Mouse (Mus musculus): ENCODE measurements around the gene Lzic. TPM values are rescaled to one million over a fixed set of nuclear protein-coding genes. Genes with fewer than 3 reads are reported as not detected.

Gene Lzic
- polyA plus RNA-seq, 1 experiment from 2014 or later, result 47.1 TPM

DNA sequence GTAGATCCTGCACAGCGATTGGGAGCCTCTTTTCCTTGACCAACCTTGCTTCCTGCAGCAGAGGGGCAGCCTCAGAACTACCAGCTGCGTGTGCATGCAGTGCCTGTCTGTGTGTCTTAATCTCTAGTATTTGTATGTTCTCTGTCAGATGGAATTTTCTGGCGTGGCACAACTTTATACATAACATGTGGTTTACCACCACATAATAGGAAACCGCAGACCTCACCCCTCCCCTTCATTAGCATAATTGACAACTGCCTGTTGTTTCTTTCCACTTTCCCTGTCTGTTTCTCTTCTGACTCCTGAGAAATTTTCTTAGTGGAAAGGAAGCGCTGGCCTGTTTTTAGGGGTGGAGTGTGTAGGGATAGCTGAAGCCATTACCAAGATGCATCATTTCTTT lies 56.9 kb downstream of the Lzic start:
- Histone ChIP-seq H3K27ac (no peak overlapping the region), H3K36me3 (peaks cover 19% of the 10 kb centered on the region), H3K4me2 (no peak overlapping the region), H3K9ac (no peak overlapping the region), H3K4me3 (replicated peaks) (no peak overlapping the region), H3K27me3 (no peaks in the 10 kb centered on the region), H3K9me3 (replicated peaks) (no peaks in the 10 kb centered on the region), H3K4me1 (peaks cover 15% of the 10 kb centered on the region; the same call in 1 of the 2 replicates)
- 73% methylated on average over 5 of the region's 5 CpGs for WGBS
- ATAC-seq (replicated peaks; ENCODE audit: low FRiP score), result no peak

- ATAC-seq (replicated peaks; ENCODE audit: low FRiP score), result no peak
- Histone ChIP-seq H3K4me3 (replicated peaks) (no peak overlapping the region), H3K9ac (no peak overlapping the region), H3K4me2 (no peak overlapping the region), H3K27me3 (no peaks in the 10 kb centered on the region), H3K9me3 (replicated peaks) (no peaks in the 10 kb centered on the region), H3K27ac (no peak overlapping the region), H3K4me1 (peaks cover 15% of the 10 kb centered on the region; the same call in 1 of the 2 replicates), H3K36me3 (peaks cover 23% of the 10 kb centered on the region)
- WGBS, result 79% methylated on average over 12 of the region's 12 CpGs
These were observed 57.4 kb downstream of the Lzic start for GRCm38 (mm10) chr4:149542431-149542830.

GRCm38 (mm10) chr4:149542927-149543553 lies 58.0 kb downstream of the Lzic start:
- Histone ChIP-seq H3K9ac (no peak overlapping the region), H3K4me2 (no peak overlapping the region), H3K27me3 (no peaks in the 10 kb centered on the region), H3K9me3 (replicated peaks) (no peaks in the 10 kb centered on the region), H3K4me1 (peaks cover 15% of the 10 kb centered on the region; the same call in 1 of the 2 replicates), H3K36me3 (peaks cover 27% of the 10 kb centered on the region), H3K4me3 (replicated peaks) (no peak overlapping the region), H3K27ac (0 out of 2 replicates have a peak overlapping the region, but pooled peaks have one; percentile 3)
- no peak for ATAC-seq (replicated peaks; ENCODE audit: low FRiP score)
- 53% methylated on average over 10 of the region's 10 CpGs for WGBS

DNA sequence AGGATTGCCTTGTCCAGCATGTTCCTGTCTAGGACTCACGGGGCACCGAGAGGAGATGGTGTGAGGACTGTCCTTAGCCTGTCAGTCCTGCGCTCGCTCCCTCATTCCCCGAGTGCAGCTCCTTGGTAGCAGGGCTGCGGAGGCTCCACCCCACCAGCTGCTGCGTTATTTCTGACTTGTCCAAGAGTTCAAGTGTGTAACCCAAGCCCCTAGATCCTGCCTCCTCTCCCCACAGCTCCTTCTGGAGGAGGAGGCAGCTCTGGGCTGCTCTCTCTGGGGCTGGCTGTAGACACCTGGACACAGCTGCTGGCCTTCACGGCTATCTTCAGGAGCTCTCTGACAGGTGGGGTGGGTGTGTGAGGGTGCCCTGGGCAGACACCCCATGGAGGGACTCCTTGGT lies 59.9 kb downstream of the Lzic start:
- peak overlapping the region; percentile 47; the same call in 1 of the 2 replicates for H3K27ac ChIP-seq
- WGBS, result 58% methylated on average over 8 of the region's 8 CpGs
- peak; percentile 65 for ATAC-seq (replicated peaks; ENCODE audit: low FRiP score)
- H3K4me1 ChIP-seq, result peaks cover 15% of the 10 kb centered on the region; the same call in 1 of the 2 replicates
- H3K9me3 ChIP-seq (replicated peaks), result no peaks in the 10 kb centered on the region
- no peak overlapping the region for H3K4me2 ChIP-seq
- no peak overlapping the region for H3K9ac ChIP-seq
- no peaks in the 10 kb centered on the region for H3K27me3 ChIP-seq
- peaks cover 33% of the 10 kb centered on the region for H3K36me3 ChIP-seq
- H3K4me3 ChIP-seq (replicated peaks), result no peak overlapping the region

Small RNA genes lying within 50 kb of the gene (microRNA-seq; reads per million reads assigned to microRNA genes)
- gene Mir5616, result 0.44 reads per million

Other genes starting within 250 kb of the Lzic start
- 31.1 and 31.3 TPM in 2 replicates for gene Kif1b, start 177.5 kb upstream of the Lzic start, polyA plus RNA-seq (2015; fragmentation: Nextera tagmentation; extraction: Ambion mirVana)
- gene Ube4b, start 58.5 kb upstream of the Lzic start, polyA plus RNA-seq (2015; fragmentation: Nextera tagmentation; extraction: Ambion mirVana), result 48.1 and 49.6 TPM in 2 replicates
- 0.77 and 0.90 TPM in 2 replicates for gene Rbp7, start 30.3 kb upstream of the Lzic start, polyA plus RNA-seq (2015; fragmentation: Nextera tagmentation; extraction: Ambion mirVana)
- 0.45 TPM in 1 of 2 replicates, not detected in the other for gene Tmem274, start 7.9 kb upstream of the Lzic start, polyA plus RNA-seq (2015; fragmentation: Nextera tagmentation; extraction: Ambion mirVana)
- gene Nmnat1, start within 50 bp of the Lzic start, polyA plus RNA-seq (2015; fragmentation: Nextera tagmentation; extraction: Ambion mirVana), result 13.7 TPM in 2 replicates
- gene Ctnnbip1, start 33.0 kb downstream of the Lzic start, polyA plus RNA-seq (2015; fragmentation: Nextera tagmentation; extraction: Ambion mirVana), result 62.1 and 64.8 TPM in 2 replicates
- gene Clstn1, start 101.2 kb downstream of the Lzic start, polyA plus RNA-seq (2015; fragmentation: Nextera tagmentation; extraction: Ambion mirVana), result 36.7 and 41.8 TPM in 2 replicates
- 4.2 and 4.8 TPM in 2 replicates for gene Pik3cd, start 217.3 kb downstream of the Lzic start, polyA plus RNA-seq (2015; fragmentation: Nextera tagmentation; extraction: Ambion mirVana)